Mouse (Mus musculus): ENCODE data around the gene Gm29049.
"Not testable (repeated sequence)": the region's sequence is repeated elsewhere in the genome, so short reads cannot be mapped to it uniquely, and the experiment has no call there.

Gene Gm29049

DNA sequence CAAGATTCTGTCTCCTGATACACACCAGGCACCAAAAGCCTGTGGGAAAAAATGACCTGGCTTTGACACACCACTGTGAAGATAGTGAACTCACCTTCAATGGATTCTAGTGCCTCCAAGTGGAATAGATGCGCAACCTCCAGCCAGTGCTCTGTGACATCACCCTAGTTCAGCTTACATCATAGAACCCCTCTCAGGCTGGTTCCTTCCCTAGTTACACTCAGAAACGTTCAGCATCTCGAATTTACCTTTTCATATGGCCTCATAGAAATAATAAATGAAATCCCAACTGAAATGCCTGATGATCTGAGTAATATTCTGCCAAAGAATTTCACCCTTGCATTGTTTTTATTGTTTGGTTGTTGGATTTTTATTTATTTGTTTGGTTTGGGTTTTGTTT lies at the start of gene Gm29049:
Gene Gm29049, minus strand, starts transcription at position 101 of the 400 bp plus-strand sequence.
- DNase-seq: not testable (repeated sequence)

All from kidney, postnatal 10 days (tissue).